Mouse (Mus musculus) megakaryocyte, embryonic 14.5 days (primary cell): ENCODE data around the gene Spag7.

Experiments
- FLI1 ChIP-seq: IDR thresholded peaks from 2 replicates; pipeline ENCODE4 v1.6.1; 2012; ENCODE audit warnings: low read length, inconsistent platforms, mixed read lengths
- GATA1 ChIP-seq: IDR thresholded peaks from 3 replicates; pipeline ENCODE4 v1.6.1; 2012; ENCODE audit warnings: mixed read lengths, low read length, inconsistent platforms, borderline replicate concordance

DNA sequence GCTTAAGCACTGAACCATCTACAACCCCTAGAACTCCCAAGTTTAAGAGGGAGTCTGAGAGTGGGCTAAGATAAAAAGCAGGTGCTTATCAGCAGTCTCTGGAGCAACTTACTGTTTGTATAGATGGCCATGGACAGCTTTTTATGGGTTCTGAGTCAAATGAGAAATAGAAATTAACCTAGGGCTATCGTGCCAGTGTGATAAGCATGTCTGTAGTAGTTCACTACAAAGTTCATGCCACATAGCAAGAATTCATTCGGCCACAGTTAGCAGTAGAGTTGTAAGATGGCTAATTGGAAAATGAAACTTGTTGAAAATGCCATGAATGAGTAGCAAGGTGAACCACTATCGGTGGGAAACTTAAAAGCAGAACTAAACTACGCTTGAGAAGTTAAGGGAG lies 20.7 kb downstream of the Spag7 start:
- TF ChIP-seq GATA1 (no peak), FLI1 (no peak)
